Mouse (Mus musculus): Measurements from ENCODE around the gene Mast2.

DNA sequence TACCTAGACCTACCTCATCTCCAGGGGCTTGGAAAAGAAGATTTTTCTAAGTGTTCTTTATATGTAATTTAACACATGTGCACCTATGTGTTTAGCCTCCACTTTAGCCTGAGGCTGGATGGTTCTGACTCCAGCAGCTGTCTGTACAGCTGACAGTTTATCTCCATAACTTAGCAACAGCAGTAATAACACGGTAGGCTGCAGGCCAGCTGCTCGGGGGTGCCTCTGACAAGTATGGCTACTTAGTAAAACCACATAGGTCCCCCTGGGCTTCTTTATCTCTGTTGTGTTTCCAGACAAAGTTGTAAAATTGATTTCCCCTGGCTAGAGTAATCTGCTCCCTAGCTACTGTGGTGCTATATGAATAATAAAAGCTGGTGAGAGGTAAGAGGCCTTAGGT, 19.5 kb upstream of the Mast2 start:
- TF ChIP-seq CTCF (IDR thresholded peaks at IDR 0.05; ENCODE audit: control insufficient read depth, insufficient read depth, insufficient read length) (no peak), MAX (IDR thresholded peaks at IDR 0.05) (no peak), MYOG (IDR thresholded peaks at IDR 0.05; ENCODE audit: control insufficient read depth, extremely low read depth, insufficient read length) (no peak)

All from C2C12 (cell line).